Mouse (Mus musculus): ENCODE results near the gene Gpr39. TPM values are rescaled to one million over a fixed set of nuclear protein-coding genes. Genes with fewer than 3 reads are reported as not detected.

The Gpr39 gene
- polyA plus RNA-seq, 1 experiment from 2014 or later = not detected

GRCm38 (mm10) chr1:125660901-125661300 is 15.9 kb upstream of the Gpr39 start:
- 90% methylated on average over 4 of the region's 4 CpGs for WGBS
- Histone ChIP-seq H3K4me2 (ENCODE audit: low read depth, low read length) (no peak overlapping the region), H3K9ac (replicated peaks; ENCODE audit: low read depth, low read length) (no peak overlapping the region), H3K4me3 (ENCODE audit: low read depth, low read length) (no peak overlapping the region), H3K36me3 (ENCODE audit: control insufficient read depth, insufficient read depth, low read length) (no peaks in the 10 kb centered on the region), H3K27ac (ENCODE audit: low read depth, low read length) (no peak overlapping the region), H3K4me1 (ENCODE audit: control insufficient read depth, insufficient read depth, low read length) (no peaks in the 10 kb centered on the region), H3K9me3 (ENCODE audit: control insufficient read depth, low read length) (no peaks in the 10 kb centered on the region), H3K27me3 (ENCODE audit: control insufficient read depth, insufficient read depth, low read length) (no peaks in the 10 kb centered on the region)
- no peak for ATAC-seq (ENCODE audit: low read depth)

- no peak for ATAC-seq (ENCODE audit: low read depth)
- H3K27ac ChIP-seq (ENCODE audit: low read depth, low read length) = no peak overlapping the region
- no peaks in the 10 kb centered on the region for H3K9me3 ChIP-seq (ENCODE audit: control insufficient read depth, low read length)
- H3K36me3 ChIP-seq (ENCODE audit: control insufficient read depth, insufficient read depth, low read length) = no peaks in the 10 kb centered on the region
- H3K27me3 ChIP-seq (ENCODE audit: control insufficient read depth, insufficient read depth, low read length) = no peaks in the 10 kb centered on the region
- H3K4me3 ChIP-seq (ENCODE audit: low read depth, low read length) = no peak overlapping the region
- no peak overlapping the region for H3K9ac ChIP-seq (replicated peaks; ENCODE audit: low read depth, low read length)
- 89% methylated on average over 2 of the region's 2 CpGs for WGBS
- no peaks in the 10 kb centered on the region for H3K4me1 ChIP-seq (ENCODE audit: control insufficient read depth, insufficient read depth, low read length)
- H3K4me2 ChIP-seq (ENCODE audit: low read depth, low read length) = no peak overlapping the region
Observed at GRCm38 (mm10) chr1:125662058-125662457, 14.7 kb upstream of the Gpr39 start.

GRCm38 (mm10) chr1:125662660-125663059 is 14.1 kb upstream of the Gpr39 start:
- H3K9me3 ChIP-seq (ENCODE audit: control insufficient read depth, low read length) = no peaks in the 10 kb centered on the region
- no peaks in the 10 kb centered on the region for H3K4me1 ChIP-seq (ENCODE audit: control insufficient read depth, insufficient read depth, low read length)
- 82% methylated on average over 5 of the region's 5 CpGs for WGBS
- no peak for ATAC-seq (ENCODE audit: low read depth)
- no peaks in the 10 kb centered on the region for H3K36me3 ChIP-seq (ENCODE audit: control insufficient read depth, insufficient read depth, low read length)
- H3K4me3 ChIP-seq (ENCODE audit: low read depth, low read length) = no peak overlapping the region
- H3K9ac ChIP-seq (replicated peaks; ENCODE audit: low read depth, low read length) = no peak overlapping the region
- no peak overlapping the region for H3K4me2 ChIP-seq (ENCODE audit: low read depth, low read length)
- H3K27ac ChIP-seq (ENCODE audit: low read depth, low read length) = no peak overlapping the region
- H3K27me3 ChIP-seq (ENCODE audit: control insufficient read depth, insufficient read depth, low read length) = no peaks in the 10 kb centered on the region

- Histone ChIP-seq H3K4me3 (ENCODE audit: low read depth, low read length) (no peak overlapping the region), H3K9me3 (ENCODE audit: control insufficient read depth, low read length) (no peaks in the 10 kb centered on the region), H3K36me3 (ENCODE audit: control insufficient read depth, insufficient read depth, low read length) (no peaks in the 10 kb centered on the region), H3K27ac (ENCODE audit: low read depth, low read length) (no peak overlapping the region), H3K9ac (replicated peaks; ENCODE audit: low read depth, low read length) (no peak overlapping the region), H3K27me3 (ENCODE audit: control insufficient read depth, insufficient read depth, low read length) (no peaks in the 10 kb centered on the region), H3K4me1 (ENCODE audit: control insufficient read depth, insufficient read depth, low read length) (no peaks in the 10 kb centered on the region), H3K4me2 (ENCODE audit: low read depth, low read length) (no peak overlapping the region)
- WGBS = 81% methylated on average over 4 of the region's 4 CpGs
- no peak for ATAC-seq (ENCODE audit: low read depth)
Observed at GRCm38 (mm10) chr1:125663104-125663503, 13.7 kb upstream of the Gpr39 start.

GRCm38 (mm10) chr1:125665127-125665637 is 11.6 kb upstream of the Gpr39 start:
- Histone ChIP-seq H3K4me3 (ENCODE audit: low read depth, low read length) (no peak overlapping the region), H3K9me3 (ENCODE audit: control insufficient read depth, low read length) (no peaks in the 10 kb centered on the region), H3K4me1 (ENCODE audit: control insufficient read depth, insufficient read depth, low read length) (no peaks in the 10 kb centered on the region), H3K36me3 (ENCODE audit: control insufficient read depth, insufficient read depth, low read length) (no peaks in the 10 kb centered on the region), H3K9ac (replicated peaks; ENCODE audit: low read depth, low read length) (no peak overlapping the region), H3K4me2 (ENCODE audit: low read depth, low read length) (no peak overlapping the region), H3K27ac (ENCODE audit: low read depth, low read length) (no peak overlapping the region), H3K27me3 (ENCODE audit: control insufficient read depth, insufficient read depth, low read length) (no peaks in the 10 kb centered on the region)
- ATAC-seq (ENCODE audit: low read depth) = no peak
- 75% methylated on average over 5 of the region's 5 CpGs for WGBS

GRCm38 (mm10) chr1:125669035-125669434 is 7.8 kb upstream of the Gpr39 start:
- no peaks in the 10 kb centered on the region for H3K4me1 ChIP-seq (ENCODE audit: control insufficient read depth, insufficient read depth, low read length)
- ATAC-seq (ENCODE audit: low read depth) = no peak
- WGBS = 88% methylated on average over 5 of the region's 5 CpGs
- no peaks in the 10 kb centered on the region for H3K27me3 ChIP-seq (ENCODE audit: control insufficient read depth, insufficient read depth, low read length)
- no peak overlapping the region for H3K27ac ChIP-seq (ENCODE audit: low read depth, low read length)
- no peak overlapping the region for H3K4me3 ChIP-seq (ENCODE audit: low read depth, low read length)
- no peaks in the 10 kb centered on the region for H3K36me3 ChIP-seq (ENCODE audit: control insufficient read depth, insufficient read depth, low read length)
- H3K9me3 ChIP-seq (ENCODE audit: control insufficient read depth, low read length) = no peaks in the 10 kb centered on the region
- no peak overlapping the region for H3K4me2 ChIP-seq (ENCODE audit: low read depth, low read length)
- H3K9ac ChIP-seq (replicated peaks; ENCODE audit: low read depth, low read length) = no peak overlapping the region

- Histone ChIP-seq H3K9ac (replicated peaks; ENCODE audit: low read depth, low read length) (no peak overlapping the region), H3K27me3 (ENCODE audit: control insufficient read depth, insufficient read depth, low read length) (no peaks in the 10 kb centered on the region), H3K27ac (ENCODE audit: low read depth, low read length) (no peak overlapping the region), H3K4me2 (ENCODE audit: low read depth, low read length) (no peak overlapping the region), H3K9me3 (ENCODE audit: control insufficient read depth, low read length) (no peaks in the 10 kb centered on the region), H3K36me3 (ENCODE audit: control insufficient read depth, insufficient read depth, low read length) (no peaks in the 10 kb centered on the region), H3K4me1 (ENCODE audit: control insufficient read depth, insufficient read depth, low read length) (no peaks in the 10 kb centered on the region), H3K4me3 (ENCODE audit: low read depth, low read length) (no peak overlapping the region)
- 55% methylated on average over 1 of the region's 1 CpGs for WGBS
- no peak for ATAC-seq (ENCODE audit: low read depth)
Observed at GRCm38 (mm10) chr1:125675186-125675585, 1.6 kb upstream of the Gpr39 start.

GRCm38 (mm10) chr1:125677286-125677685 is 491 bp downstream of the Gpr39 start:
- Histone ChIP-seq H3K27me3 (ENCODE audit: control insufficient read depth, insufficient read depth, low read length) (no peaks in the 10 kb centered on the region), H3K4me3 (ENCODE audit: low read depth, low read length) (no peak overlapping the region), H3K4me2 (ENCODE audit: low read depth, low read length) (no peak overlapping the region), H3K27ac (ENCODE audit: low read depth, low read length) (no peak overlapping the region), H3K9me3 (ENCODE audit: control insufficient read depth, low read length) (no peaks in the 10 kb centered on the region), H3K9ac (replicated peaks; ENCODE audit: low read depth, low read length) (no peak overlapping the region), H3K4me1 (ENCODE audit: control insufficient read depth, insufficient read depth, low read length) (no peaks in the 10 kb centered on the region), H3K36me3 (ENCODE audit: control insufficient read depth, insufficient read depth, low read length) (no peaks in the 10 kb centered on the region)
- ATAC-seq (ENCODE audit: low read depth) = no peak
- WGBS = 86% methylated on average over 5 of the region's 5 CpGs

GRCm38 (mm10) chr1:125679522-125680077 is 2.8 kb downstream of the Gpr39 start:
- no peak for ATAC-seq (ENCODE audit: low read depth)
- H3K4me2 ChIP-seq (ENCODE audit: low read depth, low read length) = no peak overlapping the region
- 87% methylated on average over 4 of the region's 4 CpGs for WGBS
- H3K27me3 ChIP-seq (ENCODE audit: control insufficient read depth, insufficient read depth, low read length) = no peaks in the 10 kb centered on the region
- H3K9me3 ChIP-seq (ENCODE audit: control insufficient read depth, low read length) = no peaks in the 10 kb centered on the region
- H3K4me1 ChIP-seq (ENCODE audit: control insufficient read depth, insufficient read depth, low read length) = no peaks in the 10 kb centered on the region
- H3K4me3 ChIP-seq (ENCODE audit: low read depth, low read length) = no peak overlapping the region
- no peak overlapping the region for H3K9ac ChIP-seq (replicated peaks; ENCODE audit: low read depth, low read length)
- no peak overlapping the region for H3K27ac ChIP-seq (ENCODE audit: low read depth, low read length)
- no peaks in the 10 kb centered on the region for H3K36me3 ChIP-seq (ENCODE audit: control insufficient read depth, insufficient read depth, low read length)
